Mouse (Mus musculus) cerebellum, adult 8-10 months (tissue): Measurements from ENCODE around the gene Gm20825.
"Not testable (repeated sequence)": the region's sequence is repeated elsewhere in the genome, so short reads cannot be mapped to it uniquely, and the experiment has no call there.

Experiments used
- DNase-seq: peaks from one replicate; pipeline ENCODE4 v3.0.0; 2022

Gene Gm20825

DNA sequence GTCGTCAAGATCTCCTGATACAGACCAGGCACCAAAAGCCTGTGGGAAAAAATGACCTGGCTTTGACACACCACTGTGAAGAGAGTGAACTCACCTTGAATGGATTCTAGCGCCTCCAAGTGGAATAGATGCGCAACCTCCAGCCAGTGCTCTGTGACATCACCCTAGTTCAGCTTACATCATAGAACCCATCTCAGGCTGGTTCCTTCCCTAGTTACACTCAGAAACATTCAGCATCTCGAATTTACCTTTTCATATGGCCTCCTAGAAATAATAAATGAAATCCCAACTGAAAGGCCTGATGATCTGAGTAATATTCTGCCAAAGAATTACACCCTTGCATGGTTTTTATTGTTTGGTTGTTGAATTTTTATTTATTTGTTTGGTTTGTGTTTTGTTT lies at the start of gene Gm20825:
Gene Gm20825 (minus strand): TSS at position 101 of the 400 bp plus-strand sequence.
- DNase-seq: not testable (repeated sequence)
